Mouse (Mus musculus): Measurements from ENCODE around the gene Trh.

GRCm38 (mm10) chr6:92229586-92229985 lies 14.9 kb downstream of the Trh start:
- TF ChIP-seq CTCF (IDR thresholded peaks at IDR 0.05; ENCODE audit: extremely low read depth, insufficient read depth, low read length), result no peak
- TF ChIP-seq POLR2A (IDR thresholded peaks at IDR 0.05; ENCODE audit: extremely low read depth, insufficient read depth, low read length), result no peak

Data from cortical plate, adult 2 months (tissue).